Mouse (Mus musculus) intestine, embryonic 14.5 days (tissue): ENCODE results near the gene Gtf2a2. TPM values are rescaled to one million over a fixed set of nuclear protein-coding genes. Genes with fewer than 3 reads are reported as not detected.

Experiments used
- ATAC-seq: fragments of 200-750 bp; cut with Nextera tagmentation; replicated peaks from 2 replicates; pipeline ENCODE4 v1.8.0; 2017; ENCODE audit warnings: low read depth, moderate number of reproducible peaks, moderate TSS enrichment, moderate library complexity; ENCODE audit not compliant: low FRiP score, low TSS enrichment
- DNase-seq: peaks from one replicate; pipeline ENCODE4 v3.0.0-alpha.2; 2018; ENCODE audit warnings: low spot score
- H3K27ac ChIP-seq: fragments of 300-500 bp; sonication (generic); 2 replicates; pipeline ENCODE4 v1.5.1; 2014; ENCODE audit warnings: low read depth, mild to moderate bottlenecking, control low read depth
- H3K27me3 ChIP-seq: fragments of 300-500 bp; sonication (generic); replicated peaks from 2 replicates; pipeline ENCODE4 v1.6.1; 2014; ENCODE audit warnings: low read length, control low read depth; ENCODE audit not compliant: control insufficient read depth, insufficient read depth
- H3K36me3 ChIP-seq: fragments of 300-500 bp; sonication (generic); 2 replicates; pipeline ENCODE4 v1.6.1; 2014; ENCODE audit warnings: low read length, control low read depth; ENCODE audit not compliant: control insufficient read depth, insufficient read depth
- H3K4me1 ChIP-seq: fragments of 300-500 bp; sonication (generic); replicated peaks from 2 replicates; pipeline ENCODE4 v1.6.1; 2014; ENCODE audit warnings: low read length, control low read depth, mixed read lengths; ENCODE audit not compliant: control insufficient read depth, insufficient read depth
- H3K4me2 ChIP-seq: fragments of 300-500 bp; sonication (generic); 2 replicates; pipeline ENCODE4 v1.6.1; 2014; ENCODE audit warnings: low read length
- H3K4me3 ChIP-seq: fragments of 300-500 bp; sonication (generic); 2 replicates; pipeline ENCODE4 v1.5.1; 2014; ENCODE audit warnings: low read depth, low read length, control low read depth, mixed read lengths
- H3K9ac ChIP-seq: fragments of 300-500 bp; sonication (generic); 2 replicates; pipeline ENCODE4 v1.6.1; 2014; ENCODE audit warnings: mild to moderate bottlenecking, low read length
- H3K9me3 ChIP-seq: fragments of 300-500 bp; sonication (generic); 2 replicates; pipeline ENCODE4 v1.6.1; 2016; ENCODE audit warnings: low read length, control low read depth; ENCODE audit not compliant: control insufficient read depth
- WGBS: fragments of 180-500 bp; shearing (Covaris S2); extraction: QIAGEN DNeasy Blood & Tissue Kit; methylation state at CpG from one replicate; pipeline ENCODE4 v1.1.7; 2014; 5-methylcytosine and 5-hydroxymethylcytosine counted together
- polyA plus RNA-seq: library from polyadenylated mRNA; unstranded; fragments of >200 nt; fragmentation: Nextera tagmentation; extraction: Ambion mirVana; gene quantifications from 2 replicates; pipeline ENCODE4 v1.2.1, GENCODE M21; 2014

Gene Gtf2a2
- polyA plus RNA-seq, 1 experiment from 2014 or later: 195 TPM

DNA sequence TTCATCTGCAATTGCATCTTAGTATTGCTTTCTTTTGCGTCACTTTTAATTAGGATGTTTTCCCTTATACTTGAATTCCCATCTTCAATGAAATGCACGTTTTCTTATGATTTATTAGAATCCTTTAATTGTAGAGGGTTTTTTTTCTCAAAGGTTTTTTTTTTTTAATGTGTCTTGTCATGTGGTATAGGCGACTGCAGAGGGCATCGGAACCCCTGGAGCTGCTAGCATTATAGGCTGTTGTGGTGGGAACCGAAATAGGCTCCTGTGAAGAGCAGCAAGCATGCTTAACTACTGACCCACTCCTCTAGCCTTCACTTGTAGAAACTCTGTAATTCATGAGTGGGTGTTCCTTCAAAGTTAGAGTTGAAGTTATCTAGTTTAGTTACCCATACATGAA lies 22.0 kb upstream of the Gtf2a2 start:
- ATAC-seq (no peak), DNase-seq (no peak)
- peak overlapping the region; percentile 96 for H3K4me3 ChIP-seq
- peak overlapping the region; percentile 81 for H3K4me2 ChIP-seq
- peaks cover 16% of the 10 kb centered on the region for H3K4me1 ChIP-seq
- peak overlapping the region; percentile 98 for H3K9ac ChIP-seq
- WGBS: 11% methylated on average over 5 of the region's 5 CpGs
- H3K9me3 ChIP-seq: no peaks in the 10 kb centered on the region
- no peak overlapping the region for H3K27ac ChIP-seq
- no peaks in the 10 kb centered on the region for H3K27me3 ChIP-seq
- peaks cover 22% of the 10 kb centered on the region for H3K36me3 ChIP-seq

DNA sequence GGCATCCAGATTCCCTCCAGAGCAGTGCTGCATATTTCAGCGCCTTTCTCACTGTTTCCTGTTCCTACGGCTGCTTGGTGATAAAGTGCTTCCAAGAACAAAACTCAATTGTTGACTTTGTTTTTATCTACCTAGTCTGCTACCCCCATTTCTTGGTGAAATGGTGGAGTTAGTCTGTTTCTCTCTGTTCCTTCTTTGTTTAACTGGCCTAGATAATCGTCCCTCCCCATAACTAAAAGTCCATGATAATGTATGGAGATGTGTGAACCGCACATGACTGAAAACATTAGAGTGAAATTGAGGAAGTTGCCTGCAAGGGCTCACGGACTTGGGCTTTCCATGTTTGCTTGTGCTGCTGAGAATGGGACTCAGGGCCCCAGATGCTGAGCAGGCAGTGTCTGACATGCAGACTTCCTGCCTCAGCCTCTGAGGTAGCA lies 19.5 kb upstream of the Gtf2a2 start:
- Histone ChIP-seq H3K27me3 (no peaks in the 10 kb centered on the region), H3K4me2 (no peak overlapping the region), H3K27ac (no peak overlapping the region), H3K36me3 (peaks cover 45% of the 10 kb centered on the region), H3K9me3 (no peaks in the 10 kb centered on the region), H3K4me3 (no peak overlapping the region), H3K9ac (no peak overlapping the region), H3K4me1 (peaks cover 16% of the 10 kb centered on the region)
- ATAC-seq: no peak
- DNase-seq: no peak
- 64% methylated on average over 5 of the region's 5 CpGs for WGBS

DNA sequence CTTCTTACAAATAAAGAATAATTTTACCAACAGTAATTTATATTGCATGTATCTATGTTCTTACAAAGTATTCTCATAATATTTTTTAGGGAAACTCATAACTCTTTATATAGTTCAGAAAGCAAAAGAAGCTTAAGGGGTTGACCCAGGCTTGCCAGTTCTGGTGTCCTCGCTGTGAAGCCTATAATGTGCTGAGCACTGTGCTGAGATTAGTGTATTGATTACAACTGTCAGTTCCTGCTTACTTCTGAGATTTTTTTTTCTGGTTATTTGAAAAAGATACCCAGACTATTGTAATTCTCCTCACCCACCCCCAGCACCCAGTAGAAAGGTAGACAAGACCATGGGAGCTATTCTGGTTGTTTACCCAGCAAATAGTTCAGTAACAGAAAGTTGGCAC lies 18.9 kb upstream of the Gtf2a2 start:
- Histone ChIP-seq H3K4me1 (peaks cover 16% of the 10 kb centered on the region), H3K27me3 (no peaks in the 10 kb centered on the region), H3K36me3 (peaks cover 51% of the 10 kb centered on the region), H3K9ac (no peak overlapping the region), H3K4me2 (no peak overlapping the region), H3K9me3 (no peaks in the 10 kb centered on the region), H3K27ac (no peak overlapping the region), H3K4me3 (no peak overlapping the region)
- 74% methylated on average over 1 of the region's 1 CpGs for WGBS
- no peak for ATAC-seq
- no peak for DNase-seq

DNA sequence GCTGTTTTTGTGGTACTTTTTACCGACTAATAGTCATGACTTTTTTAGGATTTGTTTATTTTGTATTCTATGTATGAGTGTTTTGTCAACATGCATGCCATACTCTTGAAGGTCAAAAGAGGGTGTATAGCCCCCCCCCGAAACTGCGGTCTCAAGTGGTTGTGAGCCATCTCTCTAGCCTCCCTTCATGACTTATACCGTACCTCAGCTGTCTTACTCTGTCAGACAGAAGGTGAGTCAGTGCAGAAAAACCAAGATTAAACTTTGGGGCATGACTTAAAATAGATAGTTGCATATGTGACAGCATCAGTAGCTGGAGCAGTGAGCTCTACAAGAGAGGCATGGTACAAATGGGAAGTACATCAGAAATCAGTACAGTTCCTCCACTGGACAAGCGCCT lies 17.8 kb upstream of the Gtf2a2 start:
- WGBS: 88% methylated on average over 5 of the region's 5 CpGs
- Histone ChIP-seq H3K9ac (no peak overlapping the region), H3K4me1 (peaks cover 16% of the 10 kb centered on the region), H3K27ac (no peak overlapping the region), H3K4me3 (no peak overlapping the region), H3K27me3 (no peaks in the 10 kb centered on the region), H3K36me3 (peaks cover 62% of the 10 kb centered on the region), H3K4me2 (no peak overlapping the region), H3K9me3 (no peaks in the 10 kb centered on the region)
- no peak for ATAC-seq
- no peak for DNase-seq

DNA sequence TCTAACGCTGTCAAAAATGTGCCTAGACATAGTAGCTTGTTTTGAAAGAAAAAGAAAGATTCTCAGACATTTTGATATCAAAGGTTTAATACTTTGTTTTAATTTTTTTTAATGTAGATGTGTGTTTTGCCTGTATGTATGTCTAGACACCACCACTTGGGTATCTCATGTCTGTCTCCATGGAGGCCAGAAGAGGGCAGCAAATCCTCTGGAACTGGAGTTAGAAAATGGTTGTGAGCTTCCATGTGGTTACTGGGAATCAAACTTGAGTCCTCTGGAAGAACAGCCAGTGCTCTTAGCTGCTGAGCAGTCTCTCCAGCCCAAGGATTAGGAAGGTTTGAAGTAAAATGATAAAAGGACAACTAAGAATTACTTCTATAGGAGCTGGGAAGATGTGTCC lies 13.0 kb upstream of the Gtf2a2 start:
- WGBS: 71% methylated on average over 1 of the region's 1 CpGs
- H3K4me3 ChIP-seq: no peak overlapping the region
- no peak for ATAC-seq

DNA sequence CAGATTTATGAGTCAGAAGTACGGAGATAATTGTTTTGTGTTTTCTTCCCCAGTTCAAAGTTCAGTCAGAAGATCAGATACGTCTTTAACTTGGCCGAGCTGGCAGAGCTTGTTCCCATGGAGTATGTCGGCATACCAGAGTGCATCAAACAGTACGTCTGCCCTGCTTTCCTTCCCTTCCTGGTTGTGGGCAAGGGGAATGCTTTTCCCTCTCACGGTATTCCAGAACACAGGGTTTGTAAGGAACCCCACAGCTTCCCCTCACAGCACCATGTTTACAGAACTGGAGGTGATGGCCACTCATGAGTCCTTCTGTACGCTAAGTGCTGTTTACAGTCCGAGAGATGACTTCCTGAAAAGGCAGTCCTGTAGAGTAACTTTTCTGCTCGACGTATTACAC lies 8.8 kb upstream of the Gtf2a2 start:
- Histone ChIP-seq H3K4me2 (no peak overlapping the region), H3K27ac (no peak overlapping the region), H3K9me3 (no peaks in the 10 kb centered on the region), H3K9ac (no peak overlapping the region), H3K4me3 (no peak overlapping the region), H3K36me3 (peaks cover 96% of the 10 kb centered on the region), H3K27me3 (no peaks in the 10 kb centered on the region), H3K4me1 (no peaks in the 10 kb centered on the region)
- DNase-seq (no peak), ATAC-seq (no peak)
- 69% methylated on average over 10 of the region's 10 CpGs for WGBS

More for the DNA sequence above, 13.0 kb upstream of the Gtf2a2 start:
- no peaks in the 10 kb centered on the region for H3K9me3 ChIP-seq
- no peak for DNase-seq
- H3K4me1 ChIP-seq: no peaks in the 10 kb centered on the region
- H3K9ac ChIP-seq: no peak overlapping the region
- H3K4me2 ChIP-seq: no peak overlapping the region
- H3K27ac ChIP-seq: no peak overlapping the region
- no peaks in the 10 kb centered on the region for H3K27me3 ChIP-seq
- H3K36me3 ChIP-seq: peaks cover 95% of the 10 kb centered on the region

DNA sequence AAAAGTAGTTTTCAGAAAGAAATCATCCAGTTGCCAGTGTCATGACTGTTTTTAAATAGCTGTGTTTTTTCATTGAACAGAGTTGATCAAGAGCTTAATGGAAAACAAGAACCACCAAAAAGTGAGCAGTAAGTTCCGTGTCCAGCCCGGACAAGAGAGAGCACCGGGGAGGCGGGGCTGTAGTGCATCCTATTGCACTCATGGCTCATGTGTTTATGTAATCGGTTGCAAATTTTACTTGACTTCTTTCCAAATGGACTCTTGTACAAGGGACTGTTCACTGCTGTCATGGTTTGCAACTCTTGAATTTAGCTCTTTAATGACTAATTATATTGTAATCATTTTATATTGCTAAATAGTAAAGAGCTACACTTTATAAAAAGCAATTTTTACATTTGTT lies 5.4 kb upstream of the Gtf2a2 start:
- Histone ChIP-seq H3K9ac (no peak overlapping the region), H3K9me3 (no peaks in the 10 kb centered on the region), H3K27ac (no peak overlapping the region), H3K36me3 (peaks cover 86% of the 10 kb centered on the region), H3K4me2 (no peak overlapping the region), H3K4me3 (no peak overlapping the region), H3K4me1 (0 out of 2 replicates have a peak, but pooled peaks cover 4% of the 10 kb centered on the region), H3K27me3 (no peaks in the 10 kb centered on the region)
- ATAC-seq: no peak
- WGBS: 90% methylated on average over 5 of the region's 5 CpGs
- DNase-seq: no peak

DNA sequence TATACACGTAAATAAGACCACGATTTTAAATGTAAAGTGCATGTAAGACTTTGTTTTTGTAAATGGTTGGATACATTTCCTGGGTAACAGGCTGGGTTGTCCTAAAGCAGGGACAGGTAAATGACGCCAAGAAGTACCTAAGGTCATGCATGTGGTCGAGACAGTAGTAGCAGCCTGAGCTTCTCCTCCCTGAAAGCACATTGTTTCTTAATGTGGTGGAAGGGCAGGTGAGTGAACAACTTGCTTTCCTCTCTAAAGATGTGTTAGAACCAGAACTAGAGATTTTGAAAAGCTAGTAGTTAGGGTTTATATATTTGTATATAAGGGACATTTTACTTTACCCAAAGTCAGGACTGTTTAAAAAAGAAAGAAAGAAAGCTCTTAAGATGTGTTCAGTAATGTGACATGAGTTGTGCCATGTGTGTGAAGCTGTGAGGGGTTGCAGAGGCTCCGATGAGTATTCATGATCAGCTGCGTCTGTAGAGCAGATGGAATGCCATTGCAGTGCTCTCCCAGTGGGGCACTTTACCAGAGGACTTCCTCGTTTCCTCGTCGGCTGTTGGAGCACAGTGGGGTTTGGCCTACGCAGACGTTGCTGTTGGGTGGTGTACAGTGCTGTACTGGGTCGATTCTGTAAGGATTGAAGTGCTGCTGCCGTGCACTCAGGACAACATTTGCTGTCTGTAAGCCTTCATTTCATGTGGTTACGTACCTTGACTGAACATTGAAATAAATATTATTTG lies 4.7 kb upstream of the Gtf2a2 start:
- no peak for ATAC-seq
- H3K36me3 ChIP-seq: peaks cover 79% of the 10 kb centered on the region

DNA sequence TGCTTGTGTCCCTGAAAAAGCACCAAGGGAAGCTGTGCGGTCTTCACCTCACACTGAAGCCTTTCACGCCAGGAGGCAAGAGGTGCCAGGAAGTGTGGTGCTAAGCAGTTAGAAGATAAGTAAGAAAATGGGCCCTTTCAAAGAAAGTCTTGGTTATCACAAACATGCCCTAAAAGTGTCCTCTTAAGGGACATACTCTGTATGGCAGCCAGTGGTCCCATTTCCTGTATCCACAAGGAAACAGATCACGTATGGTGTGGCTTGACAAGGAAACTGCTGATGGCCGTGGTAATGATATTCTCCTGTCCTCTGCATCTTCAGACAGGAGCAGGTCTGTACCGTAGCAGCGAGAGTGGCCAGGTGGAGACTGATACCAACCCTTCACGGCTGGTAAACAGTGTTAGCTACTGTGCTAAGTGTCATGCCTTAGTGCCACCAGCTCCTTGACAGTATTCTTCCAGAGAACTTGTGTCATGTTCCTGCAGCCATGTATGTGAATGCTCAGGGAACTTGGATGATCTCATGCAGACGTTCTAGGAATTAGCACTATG lies 2.5 kb upstream of the Gtf2a2 start:
- H3K27me3 ChIP-seq: no peaks in the 10 kb centered on the region
- H3K9ac ChIP-seq: no peak overlapping the region
- no peaks in the 10 kb centered on the region for H3K9me3 ChIP-seq
- H3K27ac ChIP-seq: no peak overlapping the region
- H3K4me3 ChIP-seq: no peak overlapping the region
- peaks cover 59% of the 10 kb centered on the region for H3K36me3 ChIP-seq
- DNase-seq (no peak), ATAC-seq (no peak)
- 89% methylated on average over 8 of the region's 8 CpGs for WGBS
- H3K4me2 ChIP-seq: no peak overlapping the region
- peaks cover 12% of the 10 kb centered on the region for H3K4me1 ChIP-seq

More for the DNA sequence above, 4.7 kb upstream of the Gtf2a2 start:
- WGBS: 89% methylated on average over 14 of the region's 14 CpGs
- no peak overlapping the region for H3K9ac ChIP-seq
- H3K4me1 ChIP-seq: 0 out of 2 replicates have a peak, but pooled peaks cover 4% of the 10 kb centered on the region
- H3K9me3 ChIP-seq: no peaks in the 10 kb centered on the region
- H3K4me3 ChIP-seq: no peak overlapping the region
- DNase-seq: no peak
- H3K4me2 ChIP-seq: no peak overlapping the region
- H3K27ac ChIP-seq: no peak overlapping the region
- H3K27me3 ChIP-seq: no peaks in the 10 kb centered on the region
